Mouse (Mus musculus) ES-E14 (cell line): ENCODE measurements around the gene Gm853.

Experiments
- CHD2 ChIP-seq: IDR thresholded peaks from 2 replicates; pipeline ENCODE4 v1.6.1; 2014; ENCODE audit warnings: mild to moderate bottlenecking, low read depth, low read length, inconsistent platforms
- HCFC1 ChIP-seq: IDR thresholded peaks from 2 replicates; pipeline ENCODE4 v1.6.1; 2012; ENCODE audit warnings: low read length, inconsistent platforms, borderline replicate concordance; ENCODE audit not compliant: insufficient read depth
- MAFK ChIP-seq: IDR thresholded peaks from 2 replicates; pipeline ENCODE4 v1.6.1; 2014; ENCODE audit warnings: mild to moderate bottlenecking, low read depth, low read length, inconsistent platforms; ENCODE audit not compliant: insufficient read depth
- ZC3H11A ChIP-seq: IDR thresholded peaks from 2 replicates; pipeline ENCODE4 v1.6.1; 2012; ENCODE audit warnings: low read depth, mild to moderate bottlenecking, inconsistent platforms, low read length, borderline replicate concordance
- ZNF384 ChIP-seq: IDR thresholded peaks from 2 replicates; pipeline ENCODE4 v1.6.1; 2012; ENCODE audit warnings: low read depth, low read length, inconsistent platforms

DNA sequence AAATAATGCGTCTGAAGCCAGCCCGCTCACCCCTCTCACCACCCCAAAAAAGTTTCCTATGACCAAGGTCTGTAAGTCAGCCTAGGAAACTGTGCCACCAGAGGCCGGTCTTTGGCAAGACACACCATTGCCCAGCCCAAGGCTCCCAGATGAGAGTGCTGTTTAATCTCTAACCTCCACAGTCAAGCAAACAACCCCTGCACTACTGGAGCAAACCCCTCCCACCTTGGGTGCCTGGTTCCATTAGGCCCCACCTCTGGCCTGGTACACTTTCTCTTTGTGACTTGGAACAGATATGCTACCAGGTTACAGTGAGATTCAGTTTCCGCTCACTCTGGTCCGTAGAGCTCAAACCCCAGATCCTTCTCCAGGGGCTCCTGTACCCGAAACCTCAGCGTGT is 44.9 kb upstream of the Gm853 start:
- TF ChIP-seq ZNF384 (no peak), ZC3H11A (no peak), HCFC1 (no peak), MAFK (no peak), CHD2 (no peak)
